Mouse (Mus musculus) lung, adult 2 months (tissue): Measurements from ENCODE around the gene 2610021A01Rik.

Experiments used
- CTCF ChIP-seq: fragments of 200-500 bp; IDR thresholded peaks from 2 replicates; pipeline ENCODE4 v1.5.1; 2011; ENCODE audit warnings: mild to moderate bottlenecking, low read length, control low read depth; ENCODE audit not compliant: insufficient read depth
- POLR2A ChIP-seq: fragments of 200-500 bp; IDR thresholded peaks from 2 replicates; pipeline ENCODE4 v1.6.1; 2011; ENCODE audit warnings: low read depth, mild to moderate bottlenecking, control low read depth, low read length, borderline replicate concordance; ENCODE audit errors: extremely low read depth

DNA sequence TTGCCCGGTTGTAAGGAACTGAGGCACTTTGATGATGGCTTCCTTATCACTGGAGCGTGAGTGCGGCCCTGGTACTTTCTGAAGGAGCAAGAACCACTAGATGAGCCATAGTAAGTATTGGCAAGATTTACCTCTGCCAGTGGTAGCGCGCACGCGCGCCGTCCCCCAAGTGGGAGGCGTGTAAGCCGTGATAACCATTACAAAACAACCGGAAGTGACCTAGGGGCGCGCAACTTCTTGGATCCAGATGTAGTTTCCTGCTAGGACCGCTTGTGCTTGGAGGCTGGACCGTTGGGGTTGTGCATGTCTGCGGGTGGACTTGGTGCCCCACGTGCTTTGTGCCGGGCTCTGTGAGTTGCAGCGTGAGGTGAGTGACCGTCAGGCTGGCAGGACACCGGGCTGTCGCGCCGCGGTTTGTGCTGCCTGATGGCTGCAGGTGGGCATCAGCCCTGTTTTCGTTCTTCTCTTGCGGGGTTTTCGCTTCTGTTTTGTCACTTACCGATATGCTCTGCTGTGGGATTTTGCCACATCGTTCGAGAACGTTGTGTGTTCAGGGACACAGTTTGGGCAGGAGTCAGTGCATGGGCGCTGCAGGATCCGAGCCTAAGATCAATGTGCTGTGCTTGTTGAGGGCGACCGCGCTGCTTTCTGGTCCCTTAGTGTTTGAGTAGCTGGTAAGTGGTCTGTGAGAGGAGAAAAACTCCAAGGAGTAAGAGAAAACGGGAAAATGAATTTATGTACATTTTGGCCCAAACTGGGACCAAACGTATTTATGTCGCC is at the start of gene 2610021A01Rik:
- TF ChIP-seq POLR2A = 0 out of 2 replicates have a peak, but pooled peaks have one; percentile 34
- no peak for TF ChIP-seq CTCF
